Mouse (Mus musculus): ENCODE measurements around the gene Ccser1. TPM values are rescaled to one million over a fixed set of nuclear protein-coding genes. Genes with fewer than 3 reads are reported as not detected.

The Ccser1 gene
- total RNA-seq, 1 experiment = 4.1 TPM

- TF ChIP-seq ZNF384 (IDR thresholded peaks at IDR 0.05; ENCODE audit: low read depth, low read length) = no peak
- TF ChIP-seq MAFK (IDR thresholded peaks at IDR 0.05; ENCODE audit: insufficient read depth, low read depth, low read length) = no peak
- TF ChIP-seq HCFC1 (IDR thresholded peaks at IDR 0.05; ENCODE audit: borderline replicate concordance, insufficient read depth, low read length) = no peak
- TF ChIP-seq ZC3H11A (IDR thresholded peaks at IDR 0.05; ENCODE audit: borderline replicate concordance, low read depth, low read length) = no peak
- TF ChIP-seq CHD2 (IDR thresholded peaks at IDR 0.05; ENCODE audit: low read depth, low read length) = no peak
- no peak for DNase-seq (ENCODE audit: low read depth, low spot score)
- Histone ChIP-seq H3K4me3 (ENCODE audit: insufficient read depth in 1 of 2, low read depth in 1 of 2, low read length in 2 of 2, poor library complexity in 1 of 2, severe bottlenecking in 1 of 2) (no peak overlapping the region), H3K27ac (ENCODE audit: insufficient read depth, low read depth, low read length, poor library complexity, severe bottlenecking) (no peak overlapping the region), H3K4me1 (ENCODE audit: control insufficient read depth in 2 of 2, insufficient read depth in 2 of 2, low read length in 2 of 2, poor library complexity in 1 of 2) (peaks cover 3% of the 10 kb centered on the region in 2 experiments; a peak in 2 of 4 replicates), H3K9me3 (ENCODE audit: control insufficient read depth, insufficient read depth, low read depth, low read length) (no peaks in the 10 kb centered on the region), H3K9ac (ENCODE audit: insufficient read depth, low read depth, low read length, poor library complexity, severe bottlenecking) (no peak overlapping the region), H3K36me3 (ENCODE audit: control insufficient read depth, insufficient read depth, low read length, poor library complexity, severe bottlenecking) (no peaks in the 10 kb centered on the region)
- in situ Hi-C loops (cut with MboI; ENCODE audit: low sequenced_read_pairs in 2 of 2, unreplicated experiment in 2 of 2) = no loop called here
Observed at GRCm38 (mm10) chr6:62160320-62160719, 980.2 kb downstream of the Ccser1 start.

- Histone ChIP-seq H3K36me3 (ENCODE audit: control insufficient read depth, insufficient read depth, low read length, poor library complexity, severe bottlenecking) (no peaks in the 10 kb centered on the region), H3K27ac (ENCODE audit: insufficient read depth, low read depth, low read length, poor library complexity, severe bottlenecking) (no peak overlapping the region), H3K4me3 (ENCODE audit: insufficient read depth in 1 of 2, low read depth in 1 of 2, low read length in 2 of 2, poor library complexity in 1 of 2, severe bottlenecking in 1 of 2) (no peak overlapping the region), H3K4me1 (ENCODE audit: control insufficient read depth in 2 of 2, insufficient read depth in 2 of 2, low read length in 2 of 2, poor library complexity in 1 of 2) (peaks cover 3% of the 10 kb centered on the region in 2 experiments; a peak in 2 of 4 replicates), H3K9me3 (ENCODE audit: control insufficient read depth, insufficient read depth, low read depth, low read length) (no peaks in the 10 kb centered on the region), H3K9ac (ENCODE audit: insufficient read depth, low read depth, low read length, poor library complexity, severe bottlenecking) (no peak overlapping the region)
- TF ChIP-seq CHD2 (IDR thresholded peaks at IDR 0.05; ENCODE audit: low read depth, low read length) (no peak), ZNF384 (IDR thresholded peaks at IDR 0.05; ENCODE audit: low read depth, low read length) (no peak), ZC3H11A (IDR thresholded peaks at IDR 0.05; ENCODE audit: borderline replicate concordance, low read depth, low read length) (no peak), HCFC1 (IDR thresholded peaks at IDR 0.05; ENCODE audit: borderline replicate concordance, insufficient read depth, low read length) (no peak)
- DNase-seq (ENCODE audit: low read depth, low spot score) = no peak
- in situ Hi-C loops (cut with MboI; ENCODE audit: low sequenced_read_pairs in 2 of 2, unreplicated experiment in 2 of 2) = no loop called here
Observed at GRCm38 (mm10) chr6:62162596-62162995, 982.5 kb downstream of the Ccser1 start.

GRCm38 (mm10) chr6:62163826-62164225 lies 983.7 kb downstream of the Ccser1 start:
- DNase-seq (ENCODE audit: low read depth, low spot score) = no peak
- H3K9ac ChIP-seq (ENCODE audit: insufficient read depth, low read depth, low read length, poor library complexity, severe bottlenecking) = no peak overlapping the region
- no peak overlapping the region for H3K4me3 ChIP-seq (ENCODE audit: insufficient read depth in 1 of 2, low read depth in 1 of 2, low read length in 2 of 2, poor library complexity in 1 of 2, severe bottlenecking in 1 of 2)
- TF ChIP-seq CHD2 (IDR thresholded peaks at IDR 0.05; ENCODE audit: low read depth, low read length) = no peak
- no peaks in the 10 kb centered on the region for H3K36me3 ChIP-seq (ENCODE audit: control insufficient read depth, insufficient read depth, low read length, poor library complexity, severe bottlenecking)
- peaks cover 3% of the 10 kb centered on the region in 2 experiments; a peak in 2 of 4 replicates for H3K4me1 ChIP-seq (ENCODE audit: control insufficient read depth in 2 of 2, insufficient read depth in 2 of 2, low read length in 2 of 2, poor library complexity in 1 of 2)
- H3K9me3 ChIP-seq (ENCODE audit: control insufficient read depth, insufficient read depth, low read depth, low read length) = no peaks in the 10 kb centered on the region
- in situ Hi-C loops (cut with MboI; ENCODE audit: low sequenced_read_pairs in 2 of 2, unreplicated experiment in 2 of 2) = no loop called here
- no peak overlapping the region for H3K27ac ChIP-seq (ENCODE audit: insufficient read depth, low read depth, low read length, poor library complexity, severe bottlenecking)

- Histone ChIP-seq H3K9me3 (ENCODE audit: control insufficient read depth, insufficient read depth, low read depth, low read length) (no peaks in the 10 kb centered on the region), H3K36me3 (ENCODE audit: control insufficient read depth, insufficient read depth, low read length, poor library complexity, severe bottlenecking) (no peaks in the 10 kb centered on the region), H3K4me3 (ENCODE audit: insufficient read depth in 1 of 2, low read depth in 1 of 2, low read length in 2 of 2, poor library complexity in 1 of 2, severe bottlenecking in 1 of 2) (no peak overlapping the region), H3K27ac (ENCODE audit: insufficient read depth, low read depth, low read length, poor library complexity, severe bottlenecking) (no peak overlapping the region), H3K4me1 (ENCODE audit: control insufficient read depth in 2 of 2, insufficient read depth in 2 of 2, low read length in 2 of 2, poor library complexity in 1 of 2) (peaks cover 0 to 2% of the 10 kb centered on the region in 2 experiments; a peak in 1 of 4 replicates), H3K9ac (ENCODE audit: insufficient read depth, low read depth, low read length, poor library complexity, severe bottlenecking) (no peak overlapping the region)
- in situ Hi-C loops (cut with MboI; ENCODE audit: low sequenced_read_pairs in 2 of 2, unreplicated experiment in 2 of 2) = no loop called here
- TF ChIP-seq ZC3H11A (IDR thresholded peaks at IDR 0.05; ENCODE audit: borderline replicate concordance, low read depth, low read length) = no peak
- TF ChIP-seq ZNF384 (IDR thresholded peaks at IDR 0.05; ENCODE audit: low read depth, low read length) = no peak
- TF ChIP-seq MAFK (IDR thresholded peaks at IDR 0.05; ENCODE audit: insufficient read depth, low read depth, low read length) = no peak
- no peak for TF ChIP-seq CHD2 (IDR thresholded peaks at IDR 0.05; ENCODE audit: low read depth, low read length)
- TF ChIP-seq HCFC1 (IDR thresholded peaks at IDR 0.05; ENCODE audit: borderline replicate concordance, insufficient read depth, low read length) = no peak
- no peak for DNase-seq (ENCODE audit: low read depth, low spot score)
Observed at GRCm38 (mm10) chr6:62196496-62197188, 1016.5 kb downstream of the Ccser1 start.

- Histone ChIP-seq H3K27ac (ENCODE audit: insufficient read depth, low read depth, low read length, poor library complexity, severe bottlenecking) (no peak overlapping the region), H3K4me1 (ENCODE audit: control insufficient read depth in 2 of 2, insufficient read depth in 2 of 2, low read length in 2 of 2, poor library complexity in 1 of 2) (peaks cover 0 to 2% of the 10 kb centered on the region in 2 experiments; a peak in 1 of 4 replicates), H3K36me3 (ENCODE audit: control insufficient read depth, insufficient read depth, low read length, poor library complexity, severe bottlenecking) (no peaks in the 10 kb centered on the region), H3K9ac (ENCODE audit: insufficient read depth, low read depth, low read length, poor library complexity, severe bottlenecking) (no peak overlapping the region), H3K9me3 (ENCODE audit: control insufficient read depth, insufficient read depth, low read depth, low read length) (no peaks in the 10 kb centered on the region), H3K4me3 (ENCODE audit: insufficient read depth in 1 of 2, low read depth in 1 of 2, low read length in 2 of 2, poor library complexity in 1 of 2, severe bottlenecking in 1 of 2) (no peak overlapping the region)
- no peak for DNase-seq (ENCODE audit: low read depth, low spot score)
- TF ChIP-seq HCFC1 (IDR thresholded peaks at IDR 0.05; ENCODE audit: borderline replicate concordance, insufficient read depth, low read length) (no peak), MAFK (IDR thresholded peaks at IDR 0.05; ENCODE audit: insufficient read depth, low read depth, low read length) (no peak), CHD2 (IDR thresholded peaks at IDR 0.05; ENCODE audit: low read depth, low read length) (no peak), ZC3H11A (IDR thresholded peaks at IDR 0.05; ENCODE audit: borderline replicate concordance, low read depth, low read length) (no peak), ZNF384 (IDR thresholded peaks at IDR 0.05; ENCODE audit: low read depth, low read length) (no peak)
- in situ Hi-C loops (cut with MboI; ENCODE audit: low sequenced_read_pairs in 2 of 2, unreplicated experiment in 2 of 2) = no loop called here
Observed at GRCm38 (mm10) chr6:62198768-62199167, 1018.6 kb downstream of the Ccser1 start.

All from ES-E14 (cell line).